Mouse (Mus musculus) CH12F3 (cell line): ENCODE measurements around the gene Ppfibp1.

Experiments
- in situ Hi-C: fragments of 300-500 bp; cut with MboI; formaldehyde crosslinking; loops from 2 replicates; pipeline ENCODE4 v1.14.3; 2020; ENCODE audit warnings: low sequenced_read_pairs

The Ppfibp1 gene

DNA sequence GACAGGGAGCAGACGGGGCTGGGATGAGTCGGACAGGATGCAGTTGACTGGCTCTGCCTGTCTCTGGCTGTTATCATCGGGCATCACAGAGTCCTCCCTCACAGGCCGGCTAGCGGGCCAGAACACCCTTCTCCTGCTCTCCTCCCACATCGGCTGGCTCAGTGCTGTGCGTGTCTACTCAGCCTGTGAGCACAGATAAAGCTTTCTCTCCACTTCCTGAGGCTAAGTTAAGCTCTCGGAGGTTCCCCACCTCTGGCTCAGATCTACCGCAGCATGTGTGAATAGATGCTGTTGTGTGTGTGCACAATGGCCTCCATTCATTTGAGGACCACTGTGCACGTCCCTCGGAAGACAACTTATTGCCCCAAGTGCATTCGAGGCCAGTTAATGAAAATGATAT, 67.6 kb downstream of the Ppfibp1 start:
- in situ Hi-C loops = no loop called here

DNA sequence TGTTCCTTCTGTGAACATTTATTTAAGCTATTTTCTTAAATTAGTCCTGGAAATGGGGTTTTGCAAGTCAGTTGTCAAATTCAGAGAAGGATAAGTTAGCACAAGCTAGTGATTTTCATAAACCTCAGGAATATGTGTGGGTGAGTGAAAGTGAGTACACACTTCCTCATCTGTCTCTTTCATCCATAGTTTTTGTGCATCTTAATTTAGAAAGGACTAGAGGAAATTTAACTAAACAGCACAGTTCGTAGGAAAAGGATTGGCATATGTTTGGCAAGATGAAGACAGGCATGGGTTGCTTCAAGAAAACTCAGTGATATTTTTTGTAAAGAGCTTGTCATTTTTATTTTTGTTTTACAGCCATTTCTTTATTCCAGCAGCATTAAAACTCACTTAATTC, 68.7 kb downstream of the Ppfibp1 start:
- in situ Hi-C loops = no loop called here

DNA sequence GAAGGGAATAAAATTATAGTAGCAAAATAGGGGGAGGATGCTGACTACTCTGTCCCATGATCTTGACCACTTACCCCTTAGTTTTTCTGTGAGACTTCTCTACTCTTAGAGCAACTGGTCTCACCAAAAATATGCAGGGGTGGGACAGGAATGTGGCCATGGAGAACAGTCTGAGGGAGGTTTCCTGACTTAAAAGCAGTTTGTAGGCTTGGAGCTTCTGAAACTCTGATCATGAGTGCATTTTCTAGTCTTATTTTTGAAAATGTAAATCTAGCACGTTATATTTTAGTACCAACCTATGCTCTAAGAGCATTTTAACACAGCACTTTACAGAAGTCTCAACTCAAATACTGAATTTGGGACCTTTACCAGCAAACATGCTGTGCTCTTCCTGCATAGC, 70.4 kb downstream of the Ppfibp1 start:
- in situ Hi-C loops = no loop called here

DNA sequence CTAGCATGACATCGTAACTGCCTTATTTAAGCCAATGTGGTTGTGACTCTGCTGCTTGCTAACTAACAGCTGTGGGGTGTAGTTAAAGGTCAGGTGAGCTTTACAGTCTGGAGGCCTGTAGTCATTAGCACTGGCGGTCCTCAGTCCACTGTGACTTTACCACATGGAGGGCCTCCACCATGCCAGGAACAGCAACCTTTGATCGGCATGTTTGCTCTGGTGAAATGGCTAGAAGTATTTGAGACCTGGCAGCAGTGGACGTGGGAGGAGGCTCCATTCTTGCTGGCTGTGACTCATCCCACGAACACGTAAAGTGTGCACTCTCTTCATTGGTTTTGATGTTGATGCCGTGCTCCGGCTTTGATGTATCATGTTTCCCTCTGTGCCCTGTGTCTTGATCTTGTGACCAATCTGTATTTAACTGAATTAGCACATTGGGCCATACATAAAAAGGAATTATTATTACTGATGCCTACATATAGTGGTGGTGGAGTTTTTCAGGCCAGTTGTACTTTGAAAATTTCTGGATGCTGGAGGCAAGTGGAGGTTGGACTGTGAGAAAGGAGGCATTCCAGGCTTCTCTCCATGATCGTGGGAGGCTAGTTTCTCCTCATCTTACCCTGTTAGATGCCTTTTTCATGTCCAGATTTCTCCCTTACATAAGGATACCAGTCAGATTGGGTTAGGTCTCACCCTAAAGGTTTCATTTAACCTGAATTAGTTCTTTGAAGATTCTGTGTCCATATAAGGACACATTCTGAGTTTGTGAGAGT, 71.8 kb downstream of the Ppfibp1 start:
- in situ Hi-C loops = no loop called here

DNA sequence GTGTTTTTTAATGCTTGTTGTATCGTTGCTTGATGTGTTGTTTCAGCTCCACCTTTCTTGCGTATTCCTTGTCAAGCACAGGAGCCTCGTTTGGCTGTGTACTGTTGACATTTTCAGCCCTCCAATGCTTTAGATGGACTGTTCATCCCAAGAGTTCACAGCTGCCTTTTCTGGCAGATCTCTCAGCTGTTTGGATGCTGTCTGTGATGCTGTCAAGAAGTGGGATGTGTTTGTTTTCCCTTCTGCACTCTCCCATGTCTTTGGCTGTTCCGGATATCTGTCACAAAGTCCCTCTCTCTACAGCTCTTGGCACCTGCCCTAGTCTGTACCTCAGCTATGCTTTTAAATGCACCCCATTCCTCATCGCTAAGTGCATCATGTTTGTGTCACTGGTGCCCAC, 72.7 kb downstream of the Ppfibp1 start:
- in situ Hi-C loops = no loop called here

DNA sequence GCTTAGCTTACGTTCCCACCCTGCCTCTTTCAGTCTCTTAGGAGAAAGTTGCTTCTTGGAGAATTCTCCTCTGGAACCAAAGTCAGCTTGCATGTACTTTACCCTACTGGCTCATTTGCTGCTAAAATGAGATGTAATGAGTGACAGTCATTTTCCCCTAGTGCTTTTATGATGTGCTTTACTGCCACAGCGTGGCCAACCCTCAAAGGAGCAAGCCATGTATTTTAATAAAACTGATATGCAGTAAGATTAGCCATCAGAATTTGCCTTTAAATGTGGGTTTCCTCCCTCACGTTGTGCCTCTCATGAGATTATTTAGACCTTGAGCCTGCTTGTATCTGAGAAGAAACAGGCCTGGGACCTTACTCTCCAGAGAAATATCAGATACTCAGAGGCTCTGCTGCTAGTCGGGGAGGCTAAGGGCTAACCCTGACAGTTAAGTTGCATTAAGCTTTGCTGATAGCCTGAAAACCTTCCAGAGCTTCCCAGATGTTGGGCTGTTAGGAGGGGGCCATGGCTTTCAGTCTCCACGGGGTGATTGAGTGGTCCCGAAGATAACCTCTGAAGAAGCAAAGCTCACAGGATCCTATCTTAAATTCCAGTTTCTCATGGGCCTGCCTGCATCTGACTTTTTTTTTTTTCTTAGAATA, 73.7 kb downstream of the Ppfibp1 start:
- in situ Hi-C loops = no loop called here

DNA sequence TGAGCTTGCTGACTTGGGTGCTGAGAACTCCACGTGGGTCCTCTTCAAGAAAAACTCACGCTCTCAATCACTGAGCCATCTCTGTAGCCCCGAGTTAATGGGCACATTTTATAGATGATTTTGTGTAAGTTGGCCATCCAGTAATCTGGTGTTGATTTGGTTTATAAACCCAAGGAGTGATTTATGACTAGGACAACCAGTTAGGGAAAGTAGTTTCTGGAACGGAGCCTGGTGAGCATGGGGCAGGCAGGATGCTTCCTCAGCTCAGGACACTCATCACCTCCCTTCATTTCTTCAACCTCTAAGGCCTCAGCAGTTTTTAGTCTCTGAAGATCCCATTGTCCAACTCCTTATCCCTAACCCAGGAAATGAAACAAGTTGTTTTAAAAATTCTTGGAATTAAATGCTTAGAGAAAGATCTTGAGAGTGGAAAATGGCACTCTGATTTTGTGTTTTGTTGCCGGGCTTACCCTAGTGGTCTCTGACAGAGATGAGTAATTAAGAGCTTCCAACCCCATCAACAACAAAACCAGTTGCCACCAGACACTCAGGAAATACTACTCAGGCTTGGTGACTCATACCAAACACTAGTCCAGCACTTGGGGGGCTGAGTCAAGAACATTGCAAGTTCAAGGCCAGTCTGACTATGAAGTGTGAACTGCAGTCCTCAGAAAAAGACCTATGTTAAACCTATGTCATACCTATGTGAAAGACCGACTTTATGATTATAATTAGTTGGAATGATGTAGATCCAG, 75.3 kb downstream of the Ppfibp1 start:
- in situ Hi-C loops = no loop called here

DNA sequence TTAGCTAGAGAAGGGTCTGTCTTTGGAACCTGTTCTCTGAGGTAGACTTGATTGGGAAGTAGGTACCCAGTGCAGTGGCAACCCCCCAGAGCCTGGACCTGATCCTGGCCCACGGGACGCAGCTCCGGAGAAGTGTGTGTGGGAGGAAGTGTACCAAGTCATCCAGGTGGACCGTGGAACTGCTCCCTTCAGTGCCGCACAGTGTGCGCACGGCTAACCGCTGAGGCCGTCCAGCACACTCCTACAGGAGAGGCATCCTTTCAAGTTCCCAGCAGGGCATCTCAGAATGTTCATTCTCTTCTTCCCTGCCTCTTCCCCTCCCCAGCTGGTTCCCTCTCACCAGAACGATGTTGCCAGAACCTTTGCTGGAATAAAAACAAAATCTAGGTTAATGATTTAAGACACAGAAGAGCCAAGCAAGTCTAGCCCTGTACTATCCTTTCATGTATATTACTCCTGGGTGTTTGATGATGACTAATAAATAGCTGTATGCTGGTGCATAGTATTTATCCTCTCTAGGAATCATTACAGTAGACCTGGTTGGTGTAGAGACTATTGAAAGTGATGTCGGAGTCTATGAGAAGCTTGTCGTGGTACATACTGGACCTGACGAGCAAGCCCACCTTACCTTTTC, 77.0 kb downstream of the Ppfibp1 start:
- in situ Hi-C loops = no loop called here

DNA sequence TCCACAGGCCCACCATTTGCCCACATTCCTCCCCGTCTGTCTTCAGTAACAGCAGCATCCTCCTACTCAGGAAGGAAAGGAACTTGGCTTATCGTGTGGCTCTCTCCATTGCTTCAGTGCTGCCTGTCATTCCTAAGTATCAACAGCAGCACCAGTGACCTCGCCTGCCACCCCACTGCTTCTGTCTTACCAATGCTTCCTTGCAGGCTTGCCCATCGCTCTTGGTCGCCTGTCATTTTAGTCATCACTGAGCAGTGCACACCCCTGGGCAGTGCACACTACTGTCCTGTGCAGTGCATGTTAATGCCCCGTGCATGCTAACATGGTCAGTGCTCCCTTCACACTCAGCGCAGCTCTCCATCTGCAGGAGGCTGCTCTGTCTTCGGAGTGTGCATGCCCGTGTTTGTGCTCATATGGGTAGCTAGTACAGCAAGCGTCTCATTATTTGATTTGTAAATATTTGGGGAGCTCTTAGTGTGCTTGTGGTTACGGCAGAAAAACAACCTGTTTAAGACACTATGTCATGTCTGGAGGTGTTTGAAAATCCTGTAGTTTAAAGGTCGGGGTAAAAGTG, 78.2 kb downstream of the Ppfibp1 start:
- in situ Hi-C loops = no loop called here

DNA sequence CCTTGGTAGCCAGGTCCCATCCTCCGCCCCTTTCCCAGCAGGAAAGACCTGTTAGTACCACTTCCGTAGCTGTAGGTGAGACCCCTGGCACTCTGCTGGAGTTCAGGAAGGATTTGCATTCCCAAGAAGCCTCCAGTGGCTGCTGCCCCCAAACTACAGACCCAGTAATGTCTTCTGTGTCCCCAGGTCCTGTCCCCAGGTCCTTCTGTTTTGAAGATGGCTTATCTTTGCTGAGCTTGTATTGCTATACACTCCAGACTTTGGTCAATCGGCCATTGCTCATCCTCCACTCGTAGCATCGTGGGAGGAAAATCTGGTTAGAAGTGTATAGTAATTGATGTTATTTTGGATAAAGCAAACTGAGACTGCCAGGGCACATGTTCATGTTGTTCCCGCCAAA, 79.5 kb downstream of the Ppfibp1 start:
- in situ Hi-C loops = no loop called here

DNA sequence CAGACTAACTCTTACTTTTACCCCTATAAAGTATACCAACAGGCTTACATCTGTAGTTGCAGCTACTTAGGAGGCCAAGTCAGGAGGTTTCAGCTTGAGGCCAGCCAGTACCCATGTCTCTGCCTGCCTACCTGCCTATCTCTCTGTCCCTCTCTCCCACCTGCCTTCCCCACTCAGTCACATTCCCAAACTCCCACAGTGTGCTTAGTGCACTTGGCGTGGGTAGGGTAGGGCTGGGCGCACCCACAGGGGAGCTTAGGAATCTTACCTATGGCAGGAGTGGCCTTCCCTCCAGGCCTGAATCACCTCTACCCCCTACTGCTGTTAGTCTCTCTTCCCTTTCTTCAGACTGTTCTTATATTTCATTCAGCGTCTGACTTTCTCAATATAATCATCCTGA, 82.5 kb downstream of the Ppfibp1 start:
- in situ Hi-C loops = no loop called here

DNA sequence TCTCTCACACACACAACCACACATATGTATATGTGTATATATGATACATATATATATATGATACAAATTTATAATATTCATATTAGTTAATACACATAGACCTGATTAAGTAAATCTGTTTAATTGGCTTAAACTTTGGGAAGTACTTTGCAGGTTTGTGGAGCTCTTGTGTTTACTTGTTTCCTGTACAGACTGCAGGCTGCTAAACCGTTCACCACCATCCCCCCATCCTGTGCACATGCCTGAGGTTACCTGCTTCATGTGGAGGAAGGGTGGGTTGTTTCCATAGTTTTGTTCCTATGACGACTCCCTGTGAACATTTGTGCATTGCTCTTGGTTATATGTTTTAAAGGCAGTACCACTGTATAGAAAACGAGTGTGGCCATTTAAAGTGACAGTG, 83.1 kb downstream of the Ppfibp1 start:
- in situ Hi-C loops = no loop called here

DNA sequence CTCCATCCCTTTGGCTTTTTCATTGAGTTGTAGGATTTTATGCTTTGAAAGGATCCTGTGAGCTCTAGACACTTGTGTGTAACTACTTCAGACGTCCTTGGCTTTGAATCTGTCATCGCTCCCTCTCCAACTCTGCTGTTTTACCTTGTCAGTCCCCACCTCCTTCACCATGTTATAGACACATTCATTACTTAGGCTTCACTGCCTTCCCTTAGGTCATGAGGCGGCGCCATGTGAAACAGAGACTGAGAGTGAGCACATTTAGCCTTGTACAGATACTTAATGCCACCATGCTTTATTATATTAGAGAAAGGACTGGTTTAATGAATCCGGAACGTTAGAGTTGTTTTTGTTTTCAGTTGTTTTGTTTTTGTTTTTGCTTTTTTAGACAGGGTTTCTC, 83.7 kb downstream of the Ppfibp1 start:
- in situ Hi-C loops = no loop called here

DNA sequence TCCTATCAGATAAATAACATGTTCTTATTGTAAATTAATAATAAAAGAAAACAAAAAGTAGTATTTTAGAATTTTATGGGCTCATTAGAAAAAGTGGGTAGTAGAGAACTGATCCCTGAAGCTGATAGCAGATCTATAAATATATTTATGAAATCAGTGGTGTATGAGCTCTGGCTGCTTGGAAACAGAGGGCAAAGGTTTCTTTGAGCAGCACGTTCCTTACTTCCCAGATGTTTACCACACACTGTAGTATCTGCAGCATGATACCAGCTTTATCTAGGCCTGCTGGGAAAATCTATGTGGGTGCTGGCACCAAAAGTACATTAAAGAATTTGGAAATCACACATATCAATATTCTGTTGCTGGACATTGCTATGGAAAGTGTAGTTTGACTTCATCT, 84.5 kb downstream of the Ppfibp1 start:
- in situ Hi-C loops = no loop called here

DNA sequence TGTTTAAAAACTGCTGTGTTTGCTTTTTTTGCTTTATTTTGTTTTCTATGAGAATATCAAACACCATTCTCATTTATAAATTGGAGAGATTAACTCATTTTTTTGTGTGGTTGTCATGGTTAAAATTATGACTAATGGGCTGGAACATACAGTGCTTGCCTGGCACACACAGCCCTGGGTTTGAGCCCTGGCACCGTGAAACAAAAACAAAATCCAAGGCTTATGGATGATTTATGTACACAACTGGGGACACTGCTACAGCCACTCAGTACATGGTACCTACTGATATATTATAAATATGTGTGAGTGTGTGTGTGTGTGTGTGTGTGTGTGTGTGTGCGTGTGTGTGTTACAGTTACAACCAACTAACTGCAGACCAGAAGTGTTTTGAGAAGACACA, 85.1 kb downstream of the Ppfibp1 start:
- in situ Hi-C loops = no loop called here

DNA sequence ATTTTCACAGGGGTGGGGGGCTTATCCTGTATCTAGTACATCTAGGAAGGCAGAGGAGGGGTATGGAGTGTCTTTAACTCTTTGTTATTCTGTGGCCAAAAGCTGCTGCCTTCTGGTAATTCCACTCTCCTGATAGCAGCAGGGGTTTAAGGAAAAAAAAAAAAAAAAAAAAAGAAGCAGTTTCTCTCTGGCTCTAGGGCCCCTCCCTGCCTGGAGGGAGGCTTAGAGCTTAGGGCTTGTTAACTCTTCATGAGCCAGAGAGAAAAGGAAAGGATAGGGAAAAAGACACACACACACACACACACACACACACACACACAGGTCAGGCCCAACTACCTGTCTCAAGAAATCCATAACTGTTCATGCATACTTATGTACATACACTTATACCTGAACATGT, 85.5 kb downstream of the Ppfibp1 start:
- in situ Hi-C loops = no loop called here

DNA sequence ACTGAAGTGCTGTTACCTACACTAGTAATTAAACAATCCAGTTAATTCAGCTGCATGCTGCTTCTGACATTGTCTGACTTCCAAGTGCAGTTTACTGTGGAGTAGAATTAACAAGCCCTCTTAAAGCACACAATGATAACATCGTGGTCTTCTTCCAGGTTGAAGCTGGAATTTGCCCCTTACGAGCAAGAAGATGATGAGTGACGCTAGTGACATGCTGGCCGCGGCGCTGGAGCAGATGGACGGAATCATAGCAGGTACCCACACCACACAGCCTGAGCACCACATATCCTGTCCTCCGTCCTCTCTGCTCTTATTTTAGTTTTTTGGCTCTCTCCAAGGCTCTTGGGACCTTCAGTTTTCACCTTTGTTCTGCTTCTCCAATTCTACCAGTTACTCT, 88.2 kb downstream of the Ppfibp1 start:
- in situ Hi-C loops = loop anchor here (25.0 kb wide), 1 partner anchor 314 kb away; no protein-coding TSS in a partner anchor

DNA sequence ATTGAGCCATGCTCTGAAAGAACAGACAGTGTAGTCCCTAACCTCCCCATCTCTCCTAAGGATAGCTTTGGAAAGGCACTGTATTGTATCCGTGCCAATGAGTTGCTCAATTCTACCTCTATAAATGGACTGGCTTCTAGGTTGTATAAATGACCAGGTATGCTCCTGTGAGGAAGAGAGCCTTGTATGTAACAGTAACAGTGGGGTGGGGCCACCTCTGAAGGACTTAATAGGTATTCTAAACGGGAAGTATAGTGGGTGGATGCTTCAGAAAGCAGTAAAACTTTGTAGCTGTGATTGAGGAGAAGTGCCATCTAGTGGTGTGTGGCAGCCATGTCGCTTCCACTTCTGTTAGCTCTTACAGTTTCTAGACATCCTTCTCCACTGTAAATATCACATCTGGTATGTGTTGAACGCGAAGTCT, 90.4 kb downstream of the Ppfibp1 start:
- in situ Hi-C loops = loop anchor here (25.0 kb wide), 1 partner anchor 316 kb away; no protein-coding TSS in a partner anchor

DNA sequence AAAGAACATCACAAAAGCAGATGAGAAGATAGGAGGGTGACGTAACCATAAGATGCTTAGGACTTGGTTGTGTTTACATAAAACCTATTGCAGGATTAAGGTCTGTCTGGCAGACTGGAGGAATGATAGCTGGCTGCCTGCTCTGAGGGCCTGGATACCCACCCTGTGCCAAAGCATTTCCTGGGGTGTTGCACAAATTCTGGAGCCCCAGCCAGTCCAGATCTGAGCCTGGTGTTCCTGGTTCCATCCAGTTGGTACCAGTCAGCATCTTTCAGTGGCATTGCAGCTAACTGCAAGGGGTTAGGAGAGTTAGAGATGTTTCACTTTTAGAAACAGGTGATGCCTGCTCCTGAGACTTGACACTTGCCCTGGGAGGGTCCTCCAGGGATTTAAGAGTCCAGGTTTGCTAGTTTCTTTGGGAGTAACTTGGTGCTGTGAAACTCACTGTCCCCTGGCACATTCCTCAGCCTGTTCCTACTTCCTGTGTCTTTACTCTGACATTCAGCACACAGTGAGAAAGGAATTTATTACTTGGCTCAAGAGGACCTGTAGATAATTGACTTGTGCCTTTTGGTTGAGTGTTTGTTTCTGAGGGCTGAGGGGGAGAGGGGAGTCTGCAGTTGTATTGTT, 90.9 kb downstream of the Ppfibp1 start:
- in situ Hi-C loops = loop anchor here (25.0 kb wide), 1 partner anchor 317 kb away; no protein-coding TSS in a partner anchor

DNA sequence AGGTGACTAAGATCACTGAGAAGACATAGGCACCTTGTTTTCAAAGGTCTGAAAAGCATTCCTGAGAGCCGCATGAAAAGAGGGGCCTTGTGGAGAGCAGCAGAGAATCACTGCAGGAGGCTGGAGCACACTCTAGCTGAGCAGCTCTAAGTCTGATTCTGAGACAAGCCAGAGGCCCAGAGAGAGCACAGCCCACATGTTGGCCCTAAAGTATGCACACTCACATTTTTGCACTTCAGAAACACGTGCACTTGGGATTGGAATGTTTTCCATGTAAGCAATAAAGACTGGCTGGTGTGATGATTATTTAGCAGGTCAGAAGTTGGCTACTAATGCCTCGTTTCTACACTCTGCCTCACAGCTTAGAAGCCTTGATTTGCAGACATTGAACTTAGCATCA, 91.7 kb downstream of the Ppfibp1 start:
- in situ Hi-C loops = loop anchor here (5.0 to 25.0 kb wide), 2 partner anchors 143 to 318 kb away; no protein-coding TSS in a partner anchor
